9 mouse cellular contexts compared by ENCODE assay signal in the genomic region with DNA sequence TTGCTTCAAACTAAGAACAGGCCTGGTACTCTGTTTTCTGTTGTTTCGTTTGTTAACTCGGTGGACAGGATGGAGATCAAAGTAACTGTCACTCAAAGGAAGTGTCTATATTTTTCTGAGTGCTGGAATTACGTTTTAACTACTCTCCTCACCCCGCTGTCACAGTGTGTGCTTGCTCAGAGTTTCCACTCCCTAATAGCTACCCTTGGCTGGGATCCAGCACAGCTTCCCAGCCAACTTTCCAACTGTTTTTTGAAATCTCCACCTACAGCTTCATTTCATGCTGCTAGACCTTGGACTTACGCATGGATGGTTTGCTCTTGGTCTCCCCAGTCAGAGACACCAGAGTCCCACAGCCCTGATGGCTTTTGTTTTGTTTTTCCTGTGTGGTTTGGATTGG.
DNase-seq lines count a peak whose midpoint lies in the region; ATAC-seq lines count a peak whose summit lies in the region.
"Had no signal": no experiment of that assay in that cellular context is flagged by ENCODE, and none has a peak within 500 bp of the region (broad histone marks: within the 10 kb centered on the region; RNA-seq: fewer than 3 reads in every experiment).

No protein-coding gene starts in this region.

- H3K27ac ChIP-seq in hindbrain, embryonic 14.5 days, result no peak overlapping the region
- no peak overlapping the region for H3K27ac ChIP-seq in hindbrain, embryonic 12.5 days
- peak overlapping the region; percentile 72 for H3K27ac ChIP-seq in kidney, embryonic 16.5 days (ENCODE audit: low read length)
- H3K27ac ChIP-seq in lung, embryonic 16.5 days (ENCODE audit: low read length), result no peak overlapping the region
- H3K27ac ChIP-seq: neural tube, embryonic 12.5 days had no signal

- no peaks in the 10 kb centered on the region for H3K27me3 ChIP-seq in hindbrain, embryonic 14.5 days (ENCODE audit: control insufficient read depth, insufficient read depth, low read length)
- no peaks in the 10 kb centered on the region for H3K27me3 ChIP-seq in hindbrain, embryonic 12.5 days
- H3K27me3 ChIP-seq in kidney, embryonic 16.5 days (ENCODE audit: insufficient read depth, low read length), result no peaks in the 10 kb centered on the region
- H3K27me3 ChIP-seq in lung, embryonic 16.5 days (ENCODE audit: control insufficient read depth, insufficient read depth, low read depth, low read length), result no peaks in the 10 kb centered on the region
- H3K27me3 ChIP-seq: neural tube, embryonic 12.5 days had no signal

- no peaks in the 10 kb centered on the region for H3K9me3 ChIP-seq in hindbrain, embryonic 14.5 days (ENCODE audit: control insufficient read depth, low read length)
- no peaks in the 10 kb centered on the region for H3K9me3 ChIP-seq in hindbrain, embryonic 12.5 days (replicated peaks)
- H3K9me3 ChIP-seq in kidney, embryonic 16.5 days (ENCODE audit: low read length), result no peaks in the 10 kb centered on the region
- no peaks in the 10 kb centered on the region for H3K9me3 ChIP-seq in lung, embryonic 16.5 days (ENCODE audit: control insufficient read depth, low read length)
- H3K9me3 ChIP-seq: neural tube, embryonic 12.5 days had no signal

- H3K36me3 ChIP-seq in hindbrain, embryonic 14.5 days (replicated peaks; ENCODE audit: control insufficient read depth, insufficient read depth), result no peaks in the 10 kb centered on the region
- no peaks in the 10 kb centered on the region for H3K36me3 ChIP-seq in hindbrain, embryonic 12.5 days
- no peaks in the 10 kb centered on the region for H3K36me3 ChIP-seq in kidney, embryonic 16.5 days (ENCODE audit: insufficient read depth, low read length)
- H3K36me3 ChIP-seq in lung, embryonic 16.5 days (ENCODE audit: control insufficient read depth, insufficient read depth, low read length), result no peaks in the 10 kb centered on the region
- H3K36me3 ChIP-seq: neural tube, embryonic 12.5 days had no signal

- H3K4me1 ChIP-seq in hindbrain, embryonic 14.5 days (replicated peaks; ENCODE audit: control insufficient read depth, insufficient read depth, low read length), result no peaks in the 10 kb centered on the region
- no peaks in the 10 kb centered on the region for H3K4me1 ChIP-seq in hindbrain, embryonic 12.5 days
- H3K4me1 ChIP-seq in kidney, embryonic 16.5 days (ENCODE audit: insufficient read depth, low read length), result peaks cover 4% of the 10 kb centered on the region; the same call in 1 of the 2 replicates
- H3K4me1 ChIP-seq in lung, embryonic 16.5 days (replicated peaks; ENCODE audit: control insufficient read depth, insufficient read depth, low read length), result peaks cover 5% of the 10 kb centered on the region; the same call in 1 of the 2 replicates
- H3K4me1 ChIP-seq: neural tube, embryonic 12.5 days had no signal

- peak; percentile 65 for DNase-seq in hindbrain, embryonic 14.5 days (ENCODE audit: low spot score)
- DNase-seq in adrenal gland, postnatal 14 days, result peak; percentile 66
- peak; percentile 87 to 90 for DNase-seq in heart, adult 18-20 months
- peak; percentile 71 for DNase-seq in testis, postnatal 14 days (ENCODE audit: low spot score)
- no peak for DNase-seq in yolk sac, embryonic 10.5 days (ENCODE audit: low spot score)

- 63% methylated on average over 5 of the region's 5 CpGs for WGBS in hindbrain, embryonic 14.5 days
- 59% methylated on average over 5 of the region's 5 CpGs for WGBS in hindbrain, embryonic 12.5 days
- WGBS in kidney, embryonic 16.5 days, result 13% methylated on average over 5 of the region's 5 CpGs
- WGBS in lung, embryonic 16.5 days, result 18% methylated on average over 5 of the region's 5 CpGs

- no peak for ATAC-seq in hindbrain, embryonic 14.5 days (ENCODE audit: low FRiP score)
- ATAC-seq in hindbrain, embryonic 12.5 days (ENCODE audit: low FRiP score), result no peak
- peak; percentile 79 for ATAC-seq in kidney, embryonic 16.5 days (ENCODE audit: low FRiP score, low TSS enrichment)
- peak; percentile 78 for ATAC-seq in lung, embryonic 16.5 days (ENCODE audit: low read depth)

- H3K9ac ChIP-seq in hindbrain, embryonic 14.5 days, result no peak overlapping the region
- no peak overlapping the region for H3K9ac ChIP-seq in hindbrain, embryonic 12.5 days
- no peak overlapping the region for H3K9ac ChIP-seq in kidney, embryonic 16.5 days (replicated peaks; ENCODE audit: low read length)
- H3K9ac ChIP-seq in lung, embryonic 16.5 days (ENCODE audit: low read length), result no peak overlapping the region
- H3K9ac ChIP-seq: neural tube, embryonic 12.5 days had no signal

- H3K4me3 ChIP-seq in hindbrain, embryonic 14.5 days (replicated peaks; ENCODE audit: low read length), result no peak overlapping the region
- H3K4me3 ChIP-seq in hindbrain, embryonic 12.5 days, result no peak overlapping the region
- H3K4me3 ChIP-seq in kidney, embryonic 16.5 days (ENCODE audit: low read length), result no peak overlapping the region
- H3K4me3 ChIP-seq in lung, embryonic 16.5 days (ENCODE audit: low read length), result no peak overlapping the region
- H3K4me3 ChIP-seq: neural tube, embryonic 12.5 days had no signal

- no peak overlapping the region for H3K4me2 ChIP-seq in hindbrain, embryonic 14.5 days (replicated peaks)
- H3K4me2 ChIP-seq in hindbrain, embryonic 12.5 days (replicated peaks), result no peak overlapping the region
- H3K4me2 ChIP-seq in kidney, embryonic 16.5 days (replicated peaks; ENCODE audit: low read depth, low read length), result no peak overlapping the region
- H3K4me2 ChIP-seq in lung, embryonic 16.5 days (ENCODE audit: low read depth, low read length), result no peak overlapping the region
- H3K4me2 ChIP-seq: neural tube, embryonic 12.5 days had no signal

Comparison
In these comparisons a context has a peak if more than half of its experiments do, and no peak if none do; other contexts are left out.
1. ATAC-seq: peak in kidney, embryonic 16.5 days (single experiment) and lung, embryonic 16.5 days (single experiment); none in hindbrain, embryonic 14.5 days (single experiment) and hindbrain, embryonic 12.5 days (single experiment).